ENCODE assay signal across 17 mouse cellular contexts in the genomic region with DNA sequence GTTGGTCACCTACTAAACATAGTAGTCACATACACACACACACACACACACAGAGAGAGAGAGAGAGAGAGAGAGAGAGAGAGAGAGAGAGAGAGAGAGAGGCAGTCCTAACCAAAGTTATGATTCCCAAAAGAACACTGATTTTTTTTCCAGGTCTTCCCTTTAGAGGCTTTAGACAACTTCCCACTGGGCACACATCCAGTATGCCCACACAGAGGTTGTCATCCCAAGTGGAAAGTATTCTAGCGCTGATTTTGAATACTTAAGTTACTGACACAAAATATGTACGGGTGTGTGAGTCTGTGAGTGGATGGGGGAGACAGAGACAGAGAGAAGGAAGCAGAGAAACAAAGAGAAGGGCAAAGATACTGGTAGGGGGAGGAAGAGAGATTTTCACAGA.
"Had no signal": no experiment of that assay in that cellular context is flagged by ENCODE, and none has a peak within 500 bp of the region (broad histone marks: within the 10 kb centered on the region; RNA-seq: fewer than 3 reads in every experiment).

No protein-coding gene starts in this region.

- DNase-seq: left cerebral cortex, postnatal 4 days; liver; liver, embryonic 13.5 days; liver, postnatal 0 days; lung, adult 18-20 months; lung, adult 2 months; lung, embryonic 14.5 days; lung, postnatal 10 days; lung, postnatal 14 days; lung, postnatal 36 days; lung, postnatal 4 days; midbrain, embryonic 14.5 days had no signal

- ATAC-seq: liver, embryonic 12.5 days; liver, postnatal 0 days; lung, postnatal 0 days; midbrain, embryonic 13.5 days; midbrain, embryonic 15.5 days; midbrain, embryonic 16.5 days had no signal
